ENCODE assay signal across 21 mouse cellular contexts in genomic region chr10:26567613-26568012, GRCm38 (mm10).
DNase-seq lines count a peak whose midpoint lies in the region; ATAC-seq and TF ChIP-seq lines count a peak whose summit lies in the region.
"Had no signal": no experiment of that assay in that cellular context is flagged by ENCODE, and none has a peak within 500 bp of the region (broad histone marks: within the 10 kb centered on the region; RNA-seq: fewer than 3 reads in every experiment).

No protein-coding gene starts in this region.

- 72% methylated on average over 4 of the region's 4 CpGs for WGBS in forebrain, embryonic 16.5 days
- 79% methylated on average over 4 of the region's 4 CpGs for WGBS in forebrain, embryonic 13.5 days
- WGBS in neural tube, embryonic 15.5 days, result 74% methylated on average over 4 of the region's 4 CpGs

- intact Hi-C loops in heart, postnatal 10 days (cut with DNase I), result no loop called here

- no peaks in the 10 kb centered on the region for H3K27me3 ChIP-seq in forebrain, embryonic 16.5 days (replicated peaks; ENCODE audit: control insufficient read depth, insufficient read depth, low read length)
- H3K27me3 ChIP-seq in forebrain, embryonic 13.5 days, result no peaks in the 10 kb centered on the region
- H3K27me3 ChIP-seq in neural tube, embryonic 15.5 days (replicated peaks), result no peaks in the 10 kb centered on the region
- H3K27me3 ChIP-seq: forebrain, embryonic 15.5 days; heart, embryonic 15.5 days; intestine, embryonic 15.5 days; limb, embryonic 12.5 days had no signal

- no peak overlapping the region for H3K4me3 ChIP-seq in forebrain, embryonic 16.5 days (replicated peaks; ENCODE audit: low read length)
- no peak overlapping the region for H3K4me3 ChIP-seq in forebrain, embryonic 13.5 days
- no peak overlapping the region for H3K4me3 ChIP-seq in neural tube, embryonic 15.5 days (replicated peaks)
- H3K4me3 ChIP-seq: forebrain, embryonic 15.5 days; heart, embryonic 15.5 days; intestine, embryonic 15.5 days; layer of hippocampus, adult 2 months; limb, embryonic 12.5 days had no signal

- peak; percentile 11; the same call in 1 of the 2 replicates for ATAC-seq in forebrain, embryonic 16.5 days
- ATAC-seq in forebrain, embryonic 13.5 days, result no peak
- ATAC-seq in neural tube, embryonic 15.5 days (ENCODE audit: low FRiP score), result peak; percentile 38; the same call in 1 of the 2 replicates
- ATAC-seq: forebrain, embryonic 15.5 days; intestine, embryonic 15.5 days had no signal

- no peaks in the 10 kb centered on the region for H3K36me3 ChIP-seq in forebrain, embryonic 16.5 days (ENCODE audit: control insufficient read depth, insufficient read depth)
- H3K36me3 ChIP-seq in forebrain, embryonic 13.5 days (ENCODE audit: poor library complexity, severe bottlenecking), result no peaks in the 10 kb centered on the region
- H3K36me3 ChIP-seq in neural tube, embryonic 15.5 days, result no peaks in the 10 kb centered on the region
- H3K36me3 ChIP-seq: forebrain, embryonic 15.5 days; G1E; heart, embryonic 15.5 days; intestine, embryonic 15.5 days; limb, embryonic 12.5 days had no signal

- H3K4me2 ChIP-seq in forebrain, embryonic 16.5 days (ENCODE audit: low read length), result no peak overlapping the region
- H3K4me2 ChIP-seq in forebrain, embryonic 13.5 days, result no peak overlapping the region
- no peak overlapping the region for H3K4me2 ChIP-seq in neural tube, embryonic 15.5 days
- H3K4me2 ChIP-seq: forebrain, embryonic 15.5 days; heart, embryonic 15.5 days; intestine, embryonic 15.5 days; limb, embryonic 12.5 days had no signal

- H3K27ac ChIP-seq in forebrain, embryonic 16.5 days (ENCODE audit: low read length), result no peak overlapping the region
- H3K27ac ChIP-seq in forebrain, embryonic 13.5 days, result no peak overlapping the region
- no peak overlapping the region for H3K27ac ChIP-seq in neural tube, embryonic 15.5 days (replicated peaks)
- H3K27ac ChIP-seq: forebrain, embryonic 15.5 days; heart, embryonic 15.5 days; intestine, embryonic 15.5 days; kidney, postnatal 0 days; layer of hippocampus, adult 2 months; limb, embryonic 12.5 days; liver, embryonic 14.5 days had no signal

- no peak for DNase-seq in neural tube, embryonic 10.5 days (ENCODE audit: extremely low spot score, low spot score)
- DNase-seq in brain, embryonic 14.5 days (ENCODE audit: low read depth), result peak; percentile 37
- no peak for DNase-seq in heart, postnatal 10 days
- DNase-seq in heart, adult 18-20 months, result no peak
- DNase-seq: adrenal gland, adult 8-10 months; cerebellum, adult 11 months; heart, adult 11 months; lung, postnatal 14 days; spleen, adult 18-20 months; thymus, adult 2 months had no signal

- no peak for TF ChIP-seq CTCF in brain, embryonic 14.5 days (IDR thresholded peaks at IDR 0.05; ENCODE audit: borderline replicate concordance, extremely low read depth, insufficient read depth, insufficient read length)

- H3K9me3 ChIP-seq in forebrain, embryonic 16.5 days (ENCODE audit: control insufficient read depth, low read length), result no peaks in the 10 kb centered on the region
- no peaks in the 10 kb centered on the region for H3K9me3 ChIP-seq in forebrain, embryonic 13.5 days (replicated peaks)
- no peaks in the 10 kb centered on the region for H3K9me3 ChIP-seq in neural tube, embryonic 15.5 days (replicated peaks)
- H3K9me3 ChIP-seq: forebrain, embryonic 15.5 days; heart, embryonic 15.5 days; intestine, embryonic 15.5 days; limb, embryonic 12.5 days had no signal

- H3K4me1 ChIP-seq in forebrain, embryonic 16.5 days (replicated peaks; ENCODE audit: control insufficient read depth, insufficient read depth, low read length), result peaks cover 4% of the 10 kb centered on the region; the same call in 1 of the 2 replicates
- 0 out of 2 replicates have a peak, but pooled peaks cover 9% of the 10 kb centered on the region for H3K4me1 ChIP-seq in forebrain, embryonic 13.5 days
- 0 out of 2 replicates have a peak, but pooled peaks cover 3% of the 10 kb centered on the region for H3K4me1 ChIP-seq in neural tube, embryonic 15.5 days
- H3K4me1 ChIP-seq: intestine, embryonic 15.5 days had no signal

- no peak for TF ChIP-seq POLR2A in brain, embryonic 14.5 days (IDR thresholded peaks at IDR 0.05; ENCODE audit: borderline replicate concordance, extremely low read depth, insufficient read depth, insufficient read length, poor library complexity, severe bottlenecking)

- H3K9ac ChIP-seq in forebrain, embryonic 16.5 days (replicated peaks; ENCODE audit: low read depth, low read length), result no peak overlapping the region
- H3K9ac ChIP-seq in forebrain, embryonic 13.5 days, result no peak overlapping the region
- no peak overlapping the region for H3K9ac ChIP-seq in neural tube, embryonic 15.5 days (replicated peaks)
- H3K9ac ChIP-seq: forebrain, embryonic 15.5 days; heart, embryonic 15.5 days; intestine, embryonic 15.5 days; limb, embryonic 12.5 days; liver, embryonic 14.5 days had no signal
